Mouse (Mus musculus): Measurements from ENCODE around the gene Ssty1.
"Not testable (repeated sequence)": the region's sequence is repeated elsewhere in the genome, so short reads cannot be mapped to it uniquely, and the experiment has no call there.

- TF ChIP-seq POLR2A (IDR thresholded peaks at IDR 0.05; ENCODE audit: borderline replicate concordance, control insufficient read depth, low read depth, low read length); CTCF (IDR thresholded peaks at IDR 0.05; ENCODE audit: control insufficient read depth, insufficient read depth, low read length): not testable (repeated sequence)
Measured at GRCm38 (mm10) chrY:18061712-18062111, 27.2 kb upstream of the Ssty1 start, which contains the start of gene Gm21764.

Data from bone marrow, adult 2 months (tissue).